Mouse (Mus musculus): ENCODE results near the gene Ccdc84. TPM values are rescaled to one million over a fixed set of nuclear protein-coding genes. Genes with fewer than 3 reads are reported as not detected.

Gene Ccdc84
- polyA plus RNA-seq, 1 experiment from 2014 or later, result 14.7 TPM

DNA sequence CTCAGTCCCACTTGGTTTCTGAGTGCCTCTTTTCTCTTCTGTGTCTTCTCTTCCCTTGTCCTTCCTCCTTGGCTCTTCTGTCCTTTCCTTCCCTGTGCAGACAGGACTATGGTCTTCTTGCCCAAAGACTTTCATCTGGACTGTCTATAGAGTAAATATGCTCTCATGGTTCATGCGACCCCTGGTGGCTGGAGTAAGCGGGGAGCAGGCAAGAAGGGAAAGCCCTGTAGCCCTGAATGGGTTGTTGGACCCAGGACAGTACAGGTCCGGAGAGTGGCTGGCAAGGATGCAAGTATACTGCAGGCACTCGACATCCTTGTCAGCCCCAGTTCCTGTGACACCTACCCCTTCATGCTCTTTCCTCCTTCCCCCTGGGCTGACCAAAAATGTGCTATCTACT lies 26.9 kb downstream of the Ccdc84 start:
- H3K4me2 ChIP-seq (replicated peaks; ENCODE audit: low read depth), result no peak overlapping the region
- 28% methylated on average over 4 of the region's 4 CpGs for WGBS
- peaks cover 47% of the 10 kb centered on the region for H3K36me3 ChIP-seq (ENCODE audit: control insufficient read depth, insufficient read depth)
- no peak overlapping the region for H3K4me3 ChIP-seq (ENCODE audit: low read depth, low read length)
- no peaks in the 10 kb centered on the region for H3K27me3 ChIP-seq (replicated peaks; ENCODE audit: control insufficient read depth, insufficient read depth, low read length)
- peak; percentile 89 for TF ChIP-seq CTCF (IDR thresholded peaks at IDR 0.05; ENCODE audit: low read depth)
- no peak overlapping the region for H3K27ac ChIP-seq (ENCODE audit: low read depth, low read length)
- ATAC-seq, result no peak
- H3K9ac ChIP-seq (ENCODE audit: low read depth, low read length), result no peak overlapping the region
- no peaks in the 10 kb centered on the region for H3K4me1 ChIP-seq (replicated peaks; ENCODE audit: control insufficient read depth, insufficient read depth, low read length)
- H3K9me3 ChIP-seq (ENCODE audit: control insufficient read depth), result no peaks in the 10 kb centered on the region

GRCm38 (mm10) chr9:44389273-44389672 lies 29.1 kb downstream of the Ccdc84 start:
- Histone ChIP-seq H3K27me3 (replicated peaks; ENCODE audit: control insufficient read depth, insufficient read depth, low read length) (no peaks in the 10 kb centered on the region), H3K27ac (ENCODE audit: low read depth, low read length) (no peak overlapping the region), H3K9me3 (ENCODE audit: control insufficient read depth) (no peaks in the 10 kb centered on the region), H3K4me1 (replicated peaks; ENCODE audit: control insufficient read depth, insufficient read depth, low read length) (no peaks in the 10 kb centered on the region), H3K4me3 (ENCODE audit: low read depth, low read length) (no peak overlapping the region), H3K9ac (ENCODE audit: low read depth, low read length) (no peak overlapping the region), H3K36me3 (ENCODE audit: control insufficient read depth, insufficient read depth) (peaks cover 69% of the 10 kb centered on the region), H3K4me2 (replicated peaks; ENCODE audit: low read depth) (no peak overlapping the region)
- no peak for ATAC-seq
- WGBS, result 54% methylated on average over 8 of the region's 8 CpGs
- TF ChIP-seq CTCF (IDR thresholded peaks at IDR 0.05; ENCODE audit: low read depth), result peak; percentile 82

DNA sequence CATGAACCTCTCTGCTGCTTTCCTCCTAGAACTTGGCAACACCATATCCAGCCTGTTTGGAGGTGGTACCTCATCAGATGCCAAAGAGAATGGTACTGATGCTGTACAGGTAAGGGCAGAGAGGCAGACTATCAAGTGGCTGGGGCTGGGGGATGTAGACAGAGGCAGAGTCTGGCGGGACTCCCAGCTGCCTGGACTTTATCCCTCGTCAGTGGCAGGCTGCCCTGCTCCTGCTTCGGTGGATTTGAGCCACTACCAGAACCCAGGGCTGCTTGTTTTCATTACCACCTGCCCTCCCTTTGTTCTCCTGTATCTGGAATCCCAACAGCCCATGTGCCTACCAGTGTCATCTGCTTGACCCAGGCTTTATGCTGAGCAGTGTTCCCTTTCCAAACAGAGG lies 31.1 kb downstream of the Ccdc84 start:
- Histone ChIP-seq H3K4me3 (ENCODE audit: low read depth, low read length) (no peak overlapping the region), H3K4me2 (replicated peaks; ENCODE audit: low read depth) (no peak overlapping the region), H3K36me3 (ENCODE audit: control insufficient read depth, insufficient read depth) (peaks cover 90% of the 10 kb centered on the region), H3K9me3 (ENCODE audit: control insufficient read depth) (no peaks in the 10 kb centered on the region), H3K9ac (ENCODE audit: low read depth, low read length) (no peak overlapping the region), H3K27me3 (replicated peaks; ENCODE audit: control insufficient read depth, insufficient read depth, low read length) (no peaks in the 10 kb centered on the region), H3K27ac (ENCODE audit: low read depth, low read length) (no peak overlapping the region), H3K4me1 (replicated peaks; ENCODE audit: control insufficient read depth, insufficient read depth, low read length) (no peaks in the 10 kb centered on the region)
- no peak for TF ChIP-seq CTCF (IDR thresholded peaks at IDR 0.05; ENCODE audit: low read depth)
- no peak for ATAC-seq
- WGBS, result 72% methylated on average over 3 of the region's 3 CpGs

GRCm38 (mm10) chr9:44384596-44384995 lies 33.8 kb downstream of the Ccdc84 start:
- H3K36me3 ChIP-seq (ENCODE audit: control insufficient read depth, insufficient read depth), result peaks cover 85% of the 10 kb centered on the region
- ATAC-seq, result no peak

GRCm38 (mm10) chr9:44379862-44380261 lies 38.5 kb downstream of the Ccdc84 start:
- Histone ChIP-seq H3K9me3 (ENCODE audit: control insufficient read depth) (no peaks in the 10 kb centered on the region), H3K9ac (ENCODE audit: low read depth, low read length) (peak overlapping the region; percentile 85), H3K27ac (ENCODE audit: low read depth, low read length) (peak overlapping the region; percentile 60; the same call in 1 of the 2 replicates), H3K4me2 (replicated peaks; ENCODE audit: low read depth) (peak overlapping the region; percentile 92), H3K4me3 (ENCODE audit: low read depth, low read length) (peak overlapping the region; percentile 74), H3K4me1 (replicated peaks; ENCODE audit: control insufficient read depth, insufficient read depth, low read length) (peaks cover 6% of the 10 kb centered on the region; the same call in 1 of the 2 replicates), H3K27me3 (replicated peaks; ENCODE audit: control insufficient read depth, insufficient read depth, low read length) (no peaks in the 10 kb centered on the region), H3K36me3 (ENCODE audit: control insufficient read depth, insufficient read depth) (peaks cover 38% of the 10 kb centered on the region)
- TF ChIP-seq CTCF (IDR thresholded peaks at IDR 0.05; ENCODE audit: low read depth), result no peak
- 0 out of 2 replicates have a peak, but pooled peaks have one; percentile 1 for ATAC-seq
- WGBS, result 3% methylated on average over 15 of the region's 15 CpGs

More at GRCm38 (mm10) chr9:44384596-44384995, 33.8 kb downstream of the Ccdc84 start:
- Histone ChIP-seq H3K4me3 (ENCODE audit: low read depth, low read length) (no peak overlapping the region), H3K27ac (ENCODE audit: low read depth, low read length) (no peak overlapping the region; the same call in 1 of the 2 replicates), H3K27me3 (replicated peaks; ENCODE audit: control insufficient read depth, insufficient read depth, low read length) (no peaks in the 10 kb centered on the region), H3K4me1 (replicated peaks; ENCODE audit: control insufficient read depth, insufficient read depth, low read length) (peaks cover 6% of the 10 kb centered on the region; the same call in 1 of the 2 replicates), H3K9ac (ENCODE audit: low read depth, low read length) (no peak overlapping the region), H3K9me3 (ENCODE audit: control insufficient read depth) (no peaks in the 10 kb centered on the region), H3K4me2 (replicated peaks; ENCODE audit: low read depth) (no peak overlapping the region)
- TF ChIP-seq CTCF (IDR thresholded peaks at IDR 0.05; ENCODE audit: low read depth), result no peak
- WGBS, result 83% methylated on average over 13 of the region's 13 CpGs

- peak; percentile 97 for ATAC-seq
- under 1% methylated on average over 83 of the region's 83 CpGs for WGBS
- TF ChIP-seq CTCF (IDR thresholded peaks at IDR 0.05; ENCODE audit: low read depth), result peak; percentile 74
These were observed 39.1 kb downstream of the Ccdc84 start, which contains the start of gene Hyou1 for GRCm38 (mm10) chr9:44379054-44379834. Gene Hyou1, plus strand, starts transcription at chr9:44379490.

More at GRCm38 (mm10) chr9:44379054-44379834, 39.1 kb downstream of the Ccdc84 start, which contains the start of gene Hyou1:
- peaks cover 6% of the 10 kb centered on the region; the same call in 1 of the 2 replicates for H3K4me1 ChIP-seq (replicated peaks; ENCODE audit: control insufficient read depth, insufficient read depth, low read length)
- H3K27me3 ChIP-seq (replicated peaks; ENCODE audit: control insufficient read depth, insufficient read depth, low read length), result no peaks in the 10 kb centered on the region
- H3K9ac ChIP-seq (ENCODE audit: low read depth, low read length), result peak within 1 kb of the TSS; percentile 85
- peak within 1 kb of the TSS; percentile 67 for H3K27ac ChIP-seq (ENCODE audit: low read depth, low read length)
- no peaks in the 10 kb centered on the region for H3K9me3 ChIP-seq (ENCODE audit: control insufficient read depth)
- H3K4me2 ChIP-seq (replicated peaks; ENCODE audit: low read depth), result peak within 1 kb of the TSS; percentile 92
- H3K36me3 ChIP-seq (ENCODE audit: control insufficient read depth, insufficient read depth), result peaks cover 32% of the 10 kb centered on the region
- peak within 1 kb of the TSS; percentile 74 for H3K4me3 ChIP-seq (ENCODE audit: low read depth, low read length)

Data from intestine, postnatal 0 days (tissue).